Mouse (Mus musculus): ENCODE measurements around the gene Gm19402.
"Not testable (repeated sequence)": the region's sequence is repeated elsewhere in the genome, so short reads cannot be mapped to it uniquely, and the experiment has no call there.

Gm19402 gene

GRCm38 (mm10) chr10:77690356-77690807, at the start of gene Gm19402:
TSS of gene Gm19402 (minus strand) at chr10:77690757.
- not testable (repeated sequence) for DNase-seq (ENCODE audit: low read depth, low spot score)

- DNase-seq (ENCODE audit: low read depth, low spot score): no peak
Observed at GRCm38 (mm10) chr10:77738929-77739328, 48.4 kb upstream of the Gm19402 start.

- no peak for DNase-seq (ENCODE audit: low read depth, low spot score)
Observed at GRCm38 (mm10) chr10:77735928-77736327, 45.4 kb upstream of the Gm19402 start.

GRCm38 (mm10) chr10:77729241-77729640, 38.7 kb upstream of the Gm19402 start:
- DNase-seq (ENCODE audit: low read depth, low spot score): peak; percentile 8

GRCm38 (mm10) chr10:77728280-77728679, 37.7 kb upstream of the Gm19402 start:
- DNase-seq (ENCODE audit: low read depth, low spot score): no peak

- no peak for DNase-seq (ENCODE audit: low read depth, low spot score)
Observed at GRCm38 (mm10) chr10:77726186-77726585, 35.6 kb upstream of the Gm19402 start, which contains the start of gene Gm10100. TSS of gene Gm10100 (plus strand) at chr10:77726486.

- DNase-seq (ENCODE audit: low read depth, low spot score): no peak
Observed at GRCm38 (mm10) chr10:77724855-77725254, 34.3 kb upstream of the Gm19402 start.

GRCm38 (mm10) chr10:77720299-77720698, 29.7 kb upstream of the Gm19402 start, which contains the start of gene Krtap12-1:
TSS of gene Krtap12-1 (plus strand) at chr10:77720599.
- not testable (repeated sequence) for DNase-seq (ENCODE audit: low read depth, low spot score)

- DNase-seq (ENCODE audit: low read depth, low spot score): no peak
Observed at GRCm38 (mm10) chr10:77715507-77715906, 24.9 kb upstream of the Gm19402 start, which contains the start of gene Gm10142. TSS of gene Gm10142 (plus strand) at chr10:77715807.

GRCm38 (mm10) chr10:77713734-77714133, 23.2 kb upstream of the Gm19402 start:
- no peak for DNase-seq (ENCODE audit: low read depth, low spot score)

- DNase-seq (ENCODE audit: low read depth, low spot score): not testable (repeated sequence)
Observed at GRCm38 (mm10) chr10:77711157-77711556, 20.6 kb upstream of the Gm19402 start, which contains the start of gene Gm10024. TSS of gene Gm10024 (plus strand) at chr10:77711457.

- DNase-seq (ENCODE audit: low read depth, low spot score): no peak
Observed at GRCm38 (mm10) chr10:77709831-77710230, 19.3 kb upstream of the Gm19402 start.

- DNase-seq (ENCODE audit: low read depth, low spot score): no peak
Observed at GRCm38 (mm10) chr10:77706326-77706725, 15.8 kb upstream of the Gm19402 start, which contains the start of gene Gm10272. TSS of gene Gm10272 (plus strand) at chr10:77706626.

- no peak for DNase-seq (ENCODE audit: low read depth, low spot score)
Observed at GRCm38 (mm10) chr10:77697133-77697532, 6.6 kb upstream of the Gm19402 start, which contains the start of gene Gm9508. TSS of gene Gm9508 (minus strand) at chr10:77697233.

- DNase-seq (ENCODE audit: low read depth, low spot score): no peak
Observed at GRCm38 (mm10) chr10:77687021-77687420, 3.5 kb downstream of the Gm19402 start.

GRCm38 (mm10) chr10:77685895-77686664, 4.5 kb downstream of the Gm19402 start, which contains the start of gene Tspear:
TSS of gene Tspear (plus strand) at chr10:77686569.
- DNase-seq (ENCODE audit: low read depth, low spot score): no peak

GRCm38 (mm10) chr10:77684181-77684580, 6.4 kb downstream of the Gm19402 start:
- no peak for DNase-seq (ENCODE audit: low read depth, low spot score)

GRCm38 (mm10) chr10:77682994-77683393, 7.6 kb downstream of the Gm19402 start:
- DNase-seq (ENCODE audit: low read depth, low spot score): no peak

- peak; percentile 18 for DNase-seq (ENCODE audit: low read depth, low spot score)
Observed at GRCm38 (mm10) chr10:77677562-77677961, 13.0 kb downstream of the Gm19402 start.

- DNase-seq (ENCODE audit: low read depth, low spot score): no peak
Observed at GRCm38 (mm10) chr10:77673765-77674164, 16.8 kb downstream of the Gm19402 start.

- DNase-seq (ENCODE audit: low read depth, low spot score): no peak
Observed at GRCm38 (mm10) chr10:77671519-77671918, 19.0 kb downstream of the Gm19402 start.

GRCm38 (mm10) chr10:77670710-77671109, 19.8 kb downstream of the Gm19402 start:
- DNase-seq (ENCODE audit: low read depth, low spot score): no peak

GRCm38 (mm10) chr10:77667402-77667801, 23.2 kb downstream of the Gm19402 start:
- no peak for DNase-seq (ENCODE audit: low read depth, low spot score)

Measured in CD4-positive helper T cell, adult 2 months (primary cell).